Mouse (Mus musculus) midbrain, postnatal 0 days (tissue): ENCODE measurements around the gene Mindy4. TPM values are rescaled to one million over a fixed set of nuclear protein-coding genes. Genes with fewer than 3 reads are reported as not detected.

ENCODE experiments used
- ATAC-seq: fragments of 200-750 bp; cut with Nextera tagmentation; 2 replicates; pipeline ENCODE4 v1.8.0; 2017; ENCODE audit warnings: moderate number of reproducible peaks, mild to moderate bottlenecking, moderate TSS enrichment, moderate library complexity; ENCODE audit not compliant: low FRiP score
- DNase-seq: peaks from one replicate; pipeline ENCODE4 v3.0.0-alpha.2; 2015; ENCODE audit warnings: low spot score
- H3K27ac ChIP-seq: fragments of 300-500 bp; sonication (generic); 2 replicates; pipeline ENCODE4 v1.5.1; 2014; ENCODE audit warnings: low read depth, mild to moderate bottlenecking, low read length, mixed read lengths
- H3K27me3 ChIP-seq: fragments of 300-500 bp; sonication (generic); 2 replicates; pipeline ENCODE4 v1.6.1; 2014; ENCODE audit warnings: low read length, control low read depth, mixed read lengths; ENCODE audit not compliant: insufficient read depth
- H3K36me3 ChIP-seq: fragments of 300-500 bp; sonication (generic); 2 replicates; pipeline ENCODE4 v1.6.1; 2014; ENCODE audit warnings: low read length, control low read depth, mixed read lengths; ENCODE audit not compliant: insufficient read depth
- H3K4me1 ChIP-seq: fragments of 300-500 bp; sonication (generic); 2 replicates; pipeline ENCODE4 v1.6.1; 2014; ENCODE audit warnings: mild to moderate bottlenecking, control low read depth, antibody characterized with exemption, low read length, mixed read lengths; ENCODE audit not compliant: insufficient read depth
- H3K4me2 ChIP-seq: fragments of 300-500 bp; sonication (generic); 2 replicates; pipeline ENCODE4 v1.6.1; 2014; ENCODE audit warnings: low read depth, mild to moderate bottlenecking, low read length, mixed read lengths; ENCODE audit not compliant: poor library complexity, severe bottlenecking
- H3K4me3 ChIP-seq: fragments of 300-500 bp; sonication (generic); 2 replicates; pipeline ENCODE4 v1.5.1; 2014; ENCODE audit warnings: low read depth, mild to moderate bottlenecking, low read length, moderate library complexity
- H3K9ac ChIP-seq: fragments of 300-500 bp; sonication (generic); replicated peaks from 2 replicates; pipeline ENCODE4 v1.6.1; 2014; ENCODE audit warnings: mild to moderate bottlenecking, low read length, moderate library complexity, mixed read lengths; ENCODE audit not compliant: poor library complexity, severe bottlenecking
- H3K9me3 ChIP-seq: fragments of 300-500 bp; sonication (generic); 2 replicates; pipeline ENCODE4 v1.6.1; 2016; ENCODE audit warnings: low read length, control low read depth
- CTCF ChIP-seq: IDR thresholded peaks from 2 replicates; pipeline ENCODE4 v1.5.1; 2016; ENCODE audit warnings: antibody characterized with exemption, mild to moderate bottlenecking
- WGBS: fragments of 180-500 bp; shearing (Covaris S2); extraction: QIAGEN DNeasy Blood & Tissue Kit; methylation state at CpG from one replicate; pipeline ENCODE4 v1.1.7; 2014; 5-methylcytosine and 5-hydroxymethylcytosine counted together
- polyA plus RNA-seq: library from polyadenylated mRNA; unstranded; fragments of >200 nt; fragmentation: Nextera tagmentation; extraction: Ambion mirVana; gene quantifications from 2 replicates; pipeline ENCODE4 v1.2.1, GENCODE M21; 2015
- total RNA-seq: library from RNA; depleted of rRNA; stranded (reverse); fragments of >200 nt; gene quantifications from 2 replicates; pipeline ENCODE4 v1.2.3, GENCODE M21; 2014

The Mindy4 gene
- total and polyA plus RNA-seq, 2 experiments from 2014 or later: 8.8 to 10.0 TPM

DNA sequence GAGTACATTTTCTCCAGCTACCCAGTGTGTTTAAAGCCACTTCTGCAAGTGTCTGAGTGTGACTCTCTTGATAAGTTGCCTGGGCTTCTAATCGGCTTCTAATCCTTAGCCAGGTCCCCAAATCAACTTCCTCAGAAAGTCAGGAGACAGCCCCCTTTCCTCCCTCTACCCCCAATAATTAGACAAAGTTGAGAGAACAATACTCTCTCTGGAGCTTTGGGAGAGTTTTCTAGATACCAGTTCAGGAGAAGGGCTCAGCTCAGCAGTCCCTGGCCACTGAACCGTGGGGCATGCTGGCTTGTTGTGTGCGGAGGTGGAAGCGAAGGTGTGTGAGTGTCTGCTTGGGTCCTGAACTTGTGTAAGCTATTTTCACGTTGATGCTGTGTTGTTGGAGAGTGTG lies 134.1 kb downstream of the Mindy4 start:
- DNase-seq: no peak
- H3K9ac ChIP-seq: no peak overlapping the region
- no peak for TF ChIP-seq CTCF
- H3K4me3 ChIP-seq: no peak overlapping the region
- H3K4me1 ChIP-seq: peaks cover 4% of the 10 kb centered on the region; the same call in 1 of the 2 replicates
- no peak overlapping the region for H3K4me2 ChIP-seq
- WGBS: 84% methylated on average over 5 of the region's 5 CpGs
- no peaks in the 10 kb centered on the region for H3K36me3 ChIP-seq
- H3K27me3 ChIP-seq: no peaks in the 10 kb centered on the region
- H3K9me3 ChIP-seq: no peaks in the 10 kb centered on the region
- no peak for ATAC-seq
- H3K27ac ChIP-seq: no peak overlapping the region

DNA sequence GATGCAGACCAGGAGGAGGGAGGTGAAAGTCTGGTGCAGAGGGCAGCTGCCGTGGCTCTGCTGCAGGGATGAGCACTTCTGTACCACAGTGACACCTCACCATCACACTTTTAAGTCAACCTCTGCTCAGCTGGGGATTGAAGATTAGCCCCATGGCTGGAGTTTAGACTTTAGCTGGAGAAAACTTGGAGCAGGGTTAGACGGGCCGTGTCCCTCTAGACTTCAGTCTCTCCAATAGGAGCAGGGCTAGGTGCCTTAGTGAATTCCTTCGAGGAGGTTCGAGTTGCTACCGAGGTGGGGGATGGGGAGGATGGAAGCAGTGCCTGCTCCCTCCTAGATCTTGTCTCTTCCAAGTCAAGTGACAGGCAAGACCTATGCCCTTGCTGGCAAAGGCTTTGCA lies 134.9 kb downstream of the Mindy4 start:
- no peaks in the 10 kb centered on the region for H3K9me3 ChIP-seq
- 62% methylated on average over 6 of the region's 6 CpGs for WGBS
- H3K4me3 ChIP-seq: no peak overlapping the region
- no peak overlapping the region for H3K27ac ChIP-seq
- no peak overlapping the region for H3K4me2 ChIP-seq
- peaks cover 4% of the 10 kb centered on the region; the same call in 1 of the 2 replicates for H3K4me1 ChIP-seq
- no peaks in the 10 kb centered on the region for H3K36me3 ChIP-seq
- H3K27me3 ChIP-seq: no peaks in the 10 kb centered on the region
- DNase-seq (no peak), ATAC-seq (no peak)
- H3K9ac ChIP-seq: no peak overlapping the region
- TF ChIP-seq CTCF: no peak

DNA sequence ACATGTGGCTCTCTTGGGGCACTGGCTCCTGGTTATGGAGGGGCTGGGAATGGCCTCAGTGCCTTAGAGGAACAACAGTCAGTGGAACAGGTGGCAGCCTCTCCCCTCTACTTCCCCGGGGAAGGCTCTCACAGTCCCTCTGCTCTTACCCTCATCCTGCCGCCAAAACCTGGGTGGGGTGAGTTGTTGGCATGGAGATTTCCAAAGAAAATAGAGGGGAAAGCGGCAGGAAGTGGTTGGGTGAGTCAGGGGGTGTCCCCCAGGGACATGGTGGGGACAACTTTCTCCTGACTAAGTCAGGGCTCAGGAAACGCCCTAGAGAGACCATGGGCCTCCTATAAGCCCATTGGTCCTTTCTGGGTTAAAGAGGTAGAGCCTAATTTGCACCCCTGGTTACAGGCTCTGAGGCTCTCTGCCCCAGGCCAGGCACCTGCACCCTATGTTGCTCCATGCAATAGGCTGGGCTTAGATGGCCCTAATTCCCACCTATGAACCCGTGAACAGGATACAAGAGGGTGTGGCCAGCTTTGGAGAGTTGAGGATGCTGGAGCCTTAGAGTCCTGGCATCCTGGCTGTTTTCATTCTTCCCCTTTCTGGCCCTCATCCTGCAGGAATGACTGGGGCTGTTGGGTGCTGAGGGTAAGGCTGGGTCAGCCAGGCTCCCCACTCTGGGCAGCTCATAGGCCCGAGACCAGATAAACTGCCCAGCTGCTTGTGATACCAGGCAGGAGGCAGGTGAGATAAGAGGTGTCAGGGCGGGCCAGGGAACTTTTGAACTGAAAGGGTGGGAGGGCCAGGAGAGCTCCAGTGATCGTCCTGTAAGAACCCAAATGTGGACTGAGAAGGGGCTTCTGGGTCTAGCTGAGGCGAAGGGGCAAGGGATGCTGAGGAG lies 136.0 kb downstream of the Mindy4 start:
- Histone ChIP-seq H3K4me2 (no peak overlapping the region), H3K9ac (no peak overlapping the region), H3K4me1 (peaks cover 4% of the 10 kb centered on the region; the same call in 1 of the 2 replicates), H3K27me3 (no peaks in the 10 kb centered on the region), H3K27ac (no peak overlapping the region), H3K36me3 (no peaks in the 10 kb centered on the region), H3K9me3 (no peaks in the 10 kb centered on the region), H3K4me3 (no peak overlapping the region)
- WGBS: 84% methylated on average over 9 of the region's 9 CpGs
- TF ChIP-seq CTCF: no peak
- DNase-seq (no peak), ATAC-seq (no peak)

DNA sequence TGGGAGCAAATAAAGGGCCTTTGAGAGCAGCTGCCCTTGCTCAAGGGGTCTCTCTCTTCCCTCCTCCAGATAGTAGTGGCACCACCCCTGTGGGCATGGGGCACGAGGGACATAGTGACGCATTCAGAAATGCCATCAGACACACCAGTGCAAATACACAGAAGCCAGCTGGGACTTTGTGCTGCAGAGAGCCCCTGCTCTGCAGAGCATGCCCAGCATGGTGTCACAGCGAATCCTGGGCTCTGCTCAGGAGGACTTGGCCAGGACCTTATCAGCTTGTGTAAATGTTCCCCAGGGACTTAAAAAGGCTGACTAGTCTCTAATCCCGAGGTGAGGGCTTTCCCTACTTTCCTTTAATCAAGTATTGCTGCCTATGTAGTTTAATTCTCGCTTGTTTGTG lies 138.5 kb downstream of the Mindy4 start:
- Histone ChIP-seq H3K4me1 (no peaks in the 10 kb centered on the region), H3K4me2 (no peak overlapping the region), H3K27ac (no peak overlapping the region; the same call in 1 of the 2 replicates), H3K9ac (no peak overlapping the region), H3K27me3 (no peaks in the 10 kb centered on the region), H3K4me3 (no peak overlapping the region), H3K9me3 (no peaks in the 10 kb centered on the region), H3K36me3 (no peaks in the 10 kb centered on the region)
- WGBS: 26% methylated on average over 5 of the region's 5 CpGs
- ATAC-seq: 0 out of 2 replicates have a peak, but pooled peaks have one; percentile 32
- peak; percentile 15 for DNase-seq
- no peak for TF ChIP-seq CTCF

DNA sequence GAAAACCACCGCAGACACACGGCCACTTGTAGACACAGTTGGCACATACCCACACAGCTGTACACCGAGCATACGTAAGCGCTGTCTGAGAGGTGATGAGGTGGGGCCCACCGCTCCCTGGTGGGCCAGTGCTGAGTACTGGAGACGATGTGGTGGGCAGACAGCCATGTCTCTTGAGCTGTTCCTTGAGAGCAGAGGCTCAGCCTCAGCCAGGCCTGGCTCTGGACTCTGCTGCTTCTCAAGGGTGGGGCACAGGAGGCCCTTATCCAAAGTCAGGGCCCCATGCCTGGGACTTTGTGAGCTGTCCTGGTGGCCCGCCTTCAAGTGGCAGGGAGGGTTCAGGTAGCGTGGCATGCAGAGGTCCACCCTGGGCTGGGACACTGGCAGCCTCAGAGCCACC lies 139.1 kb downstream of the Mindy4 start:
- Histone ChIP-seq H3K27me3 (no peaks in the 10 kb centered on the region), H3K4me3 (no peak overlapping the region), H3K9ac (no peak overlapping the region), H3K9me3 (no peaks in the 10 kb centered on the region), H3K27ac (no peak overlapping the region), H3K36me3 (no peaks in the 10 kb centered on the region), H3K4me2 (no peak overlapping the region), H3K4me1 (no peaks in the 10 kb centered on the region)
- no peak for TF ChIP-seq CTCF
- no peak for ATAC-seq
- DNase-seq: no peak
- 70% methylated on average over 9 of the region's 9 CpGs for WGBS

DNA sequence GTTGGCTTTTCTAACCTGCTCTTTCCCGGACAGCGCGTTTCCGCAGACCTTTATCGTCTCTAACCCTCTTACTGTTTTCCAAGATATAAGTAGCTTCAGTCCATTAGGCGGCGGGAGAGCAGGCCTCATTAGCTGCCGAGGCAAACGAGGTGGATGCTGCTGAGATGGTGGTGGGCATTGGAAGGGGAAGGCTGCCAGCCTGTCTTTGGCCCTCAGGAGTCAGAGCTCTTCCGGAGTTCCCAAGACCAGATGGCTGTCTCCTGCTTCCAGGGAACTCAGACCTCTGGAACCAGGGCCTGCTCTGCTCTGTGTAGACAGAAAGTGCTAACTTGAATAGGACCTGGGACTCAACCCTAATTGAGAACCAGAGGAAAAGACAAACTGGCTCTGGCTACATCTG lies 140.3 kb downstream of the Mindy4 start:
- WGBS: 89% methylated on average over 10 of the region's 10 CpGs
- ATAC-seq (no peak), DNase-seq (no peak)

More for the DNA sequence above, 140.3 kb downstream of the Mindy4 start:
- Histone ChIP-seq H3K4me3 (no peak overlapping the region), H3K4me1 (no peaks in the 10 kb centered on the region), H3K9ac (no peak overlapping the region), H3K36me3 (no peaks in the 10 kb centered on the region), H3K9me3 (no peaks in the 10 kb centered on the region), H3K4me2 (no peak overlapping the region), H3K27ac (no peak overlapping the region), H3K27me3 (no peaks in the 10 kb centered on the region)
- no peak for TF ChIP-seq CTCF
